10 mouse cellular contexts compared by ENCODE assay signal in genomic region chr6:148001071-148001470, GRCm38 (mm10). TPM values are rescaled to one million over a fixed set of nuclear protein-coding genes. Genes with fewer than 3 reads are reported as not detected.
DNase-seq lines count a peak whose midpoint lies in the region; ATAC-seq and TF ChIP-seq lines count a peak whose summit lies in the region.
"Had no signal": no experiment of that assay in that cellular context is flagged by ENCODE, and none has a peak within 500 bp of the region (broad histone marks: within the 10 kb centered on the region; RNA-seq: fewer than 3 reads in every experiment).

No protein-coding gene starts in this region.

- no peak overlapping the region for H3K27ac ChIP-seq in liver, adult 2 months (replicated peaks; ENCODE audit: insufficient read depth, low read depth, low read length)
- H3K27ac ChIP-seq in forebrain, embryonic 16.5 days (ENCODE audit: low read length) = no peak overlapping the region
- H3K27ac ChIP-seq in midbrain, embryonic 15.5 days = no peak overlapping the region
- H3K27ac ChIP-seq: limb, embryonic 13.5 days had no signal

- no peak for TF ChIP-seq CTCF in liver, adult 2 months (IDR thresholded peaks at IDR 0.05; ENCODE audit: low read depth, low read length)

- H3K4me3 ChIP-seq in liver, adult 2 months (ENCODE audit: insufficient read depth, low read depth, low read length) = no peak overlapping the region
- no peak overlapping the region for H3K4me3 ChIP-seq in forebrain, embryonic 16.5 days (replicated peaks; ENCODE audit: low read length)
- no peak overlapping the region for H3K4me3 ChIP-seq in midbrain, embryonic 15.5 days
- H3K4me3 ChIP-seq: erythroblast, embryonic 14.5 days; limb, embryonic 13.5 days had no signal

- peak; percentile 14 for DNase-seq in adrenal gland, postnatal 14 days
- DNase-seq in adrenal gland, postnatal 4 days (ENCODE audit: low spot score in 2 of 2) = no peak
- DNase-seq in liver, adult 2 months (ENCODE audit: extremely low read depth, low read depth, low spot score) = peak; percentile 52
- DNase-seq in liver = no peak
- no peak for DNase-seq in ovary, adult 18-20 months (ENCODE audit: low spot score)
- no peak for DNase-seq in ovary, postnatal 10 days (ENCODE audit: low spot score)

- ATAC-seq in forebrain, embryonic 16.5 days = 0 out of 2 replicates have a peak, but pooled peaks have one; percentile 47
- 0 out of 2 replicates have a peak, but pooled peaks have one; percentile 54 for ATAC-seq in midbrain, embryonic 15.5 days (replicated peaks)

- no peaks in the 10 kb centered on the region for H3K36me3 ChIP-seq in liver, adult 2 months (ENCODE audit: control insufficient read depth, insufficient read depth, low read length)
- no peaks in the 10 kb centered on the region for H3K36me3 ChIP-seq in forebrain, embryonic 16.5 days (ENCODE audit: control insufficient read depth, insufficient read depth)
- H3K36me3 ChIP-seq in midbrain, embryonic 15.5 days (replicated peaks) = no peaks in the 10 kb centered on the region
- H3K36me3 ChIP-seq: limb, embryonic 13.5 days had no signal

- H3K9ac ChIP-seq in liver, adult 2 months (ENCODE audit: low read depth, low read length) = no peak overlapping the region
- no peak overlapping the region for H3K9ac ChIP-seq in forebrain, embryonic 16.5 days (replicated peaks; ENCODE audit: low read depth, low read length)
- H3K9ac ChIP-seq in midbrain, embryonic 15.5 days = no peak overlapping the region
- H3K9ac ChIP-seq: limb, embryonic 13.5 days had no signal

- H3K4me2 ChIP-seq in forebrain, embryonic 16.5 days (ENCODE audit: low read length) = no peak overlapping the region
- no peak overlapping the region for H3K4me2 ChIP-seq in midbrain, embryonic 15.5 days
- H3K4me2 ChIP-seq: limb, embryonic 13.5 days had no signal

- no peaks in the 10 kb centered on the region for H3K27me3 ChIP-seq in liver, adult 2 months (ENCODE audit: control insufficient read depth, insufficient read depth, low read length)
- H3K27me3 ChIP-seq in forebrain, embryonic 16.5 days (replicated peaks; ENCODE audit: control insufficient read depth, insufficient read depth, low read length) = no peaks in the 10 kb centered on the region
- no peaks in the 10 kb centered on the region for H3K27me3 ChIP-seq in midbrain, embryonic 15.5 days (replicated peaks)
- H3K27me3 ChIP-seq: limb, embryonic 13.5 days had no signal

- no peak for TF ChIP-seq POLR2A in liver, adult 2 months (IDR thresholded peaks at IDR 0.05; ENCODE audit: extremely low read depth, insufficient read depth, low read length)

- WGBS in liver, adult 2 months = 24% methylated on average over 3 of the region's 3 CpGs
- whole genome bisulfite sequencing in forebrain, embryonic 16.5 days = 40% methylated on average over 3 of the region's 3 CpGs
- 48% methylated on average over 3 of the region's 3 CpGs for WGBS in midbrain, embryonic 15.5 days

- no peaks in the 10 kb centered on the region for H3K4me1 ChIP-seq in liver, adult 2 months (ENCODE audit: control insufficient read depth, insufficient read depth, low read length)
- H3K4me1 ChIP-seq in forebrain, embryonic 16.5 days (replicated peaks; ENCODE audit: control insufficient read depth, insufficient read depth, low read length) = no peaks in the 10 kb centered on the region
- no peaks in the 10 kb centered on the region for H3K4me1 ChIP-seq in midbrain, embryonic 15.5 days
- H3K4me1 ChIP-seq: limb, embryonic 13.5 days had no signal

- H3K9me3 ChIP-seq in forebrain, embryonic 16.5 days (ENCODE audit: control insufficient read depth, low read length) = no peaks in the 10 kb centered on the region
- no peaks in the 10 kb centered on the region for H3K9me3 ChIP-seq in midbrain, embryonic 15.5 days
- H3K9me3 ChIP-seq: limb, embryonic 13.5 days had no signal

- no peaks in the 10 kb centered on the region for H3K79me2 ChIP-seq in liver, adult 2 months (ENCODE audit: control insufficient read depth, insufficient read depth, low read length)

RNA-seq across cellular contexts. Expression of gene Far2, which starts 46.0 kb away (rescaled TPM):
- 3.3 and 4.1 TPM in 2 replicates for total RNA-seq in adrenal gland, postnatal 14 days (2021)
- total RNA-seq in adrenal gland, postnatal 4 days (2021) = 1 to 10 TPM; 4.7 to 5.7 TPM
- total RNA-seq in liver, adult 2 months (2014; rRNA removed) = not detected in 2 replicates
- 0.02 TPM in 2 replicates for polyA plus RNA-seq in liver, adult 2 months (2012; rRNA removed)
- 12.9 and 19.5 TPM in 2 replicates for polyA plus RNA-seq in forebrain, embryonic 16.5 days (2015; fragmentation: Nextera tagmentation; extraction: Ambion mirVana)
- 23.9 and 24.7 TPM in 2 replicates for polyA plus RNA-seq in midbrain, embryonic 15.5 days (2015; fragmentation: Nextera tagmentation; extraction: Ambion mirVana)
- polyA plus RNA-seq: erythroblast, embryonic 14.5 days had no signal

Comparison
In these comparisons a context has a peak if more than half of its experiments do, and no peak if none do; other contexts are left out.
1. DNase-seq: peak in adrenal gland, postnatal 14 days (single experiment) and liver, adult 2 months (single experiment); none in adrenal gland, postnatal 4 days (0 of 2), liver (single experiment), ovary, adult 18-20 months (single experiment) and ovary, postnatal 10 days (single experiment).